Mouse (Mus musculus) forebrain, postnatal 0 days (tissue): ENCODE data around the gene Necab3. TPM values are rescaled to one million over a fixed set of nuclear protein-coding genes. Genes with fewer than 3 reads are reported as not detected.

Experiments used
- ATAC-seq: fragments of 200-750 bp; cut with Nextera tagmentation; 2 replicates; pipeline ENCODE4 v1.8.0; 2017; ENCODE audit warnings: mild to moderate bottlenecking, moderate library complexity
- DNase-seq: peaks from one replicate; pipeline ENCODE4 v3.0.0-alpha.2; 2015
- H3K27ac ChIP-seq: fragments of 300-500 bp; sonication (generic); 2 replicates; pipeline ENCODE4 v1.5.1; 2014; ENCODE audit warnings: low read depth, mild to moderate bottlenecking, antibody characterized with exemption, low read length, moderate library complexity, mixed read lengths
- H3K27me3 ChIP-seq: fragments of 300-500 bp; sonication (generic); 2 replicates; pipeline ENCODE4 v1.6.1; 2014; ENCODE audit warnings: mild to moderate bottlenecking, low read length, mixed read lengths; ENCODE audit not compliant: insufficient read depth
- H3K36me3 ChIP-seq: fragments of 300-500 bp; sonication (generic); 2 replicates; pipeline ENCODE4 v1.6.1; 2014; ENCODE audit warnings: mild to moderate bottlenecking, moderate library complexity; ENCODE audit not compliant: insufficient read depth
- H3K4me1 ChIP-seq: fragments of 300-500 bp; sonication (generic); 2 replicates; pipeline ENCODE4 v1.6.1; 2014; ENCODE audit warnings: antibody characterized with exemption; ENCODE audit not compliant: insufficient read depth
- H3K4me2 ChIP-seq: fragments of 300-500 bp; sonication (generic); 2 replicates; pipeline ENCODE4 v1.6.1; 2014; ENCODE audit warnings: low read depth, mild to moderate bottlenecking, moderate library complexity
- H3K4me3 ChIP-seq: fragments of 300-500 bp; sonication (generic); 2 replicates; pipeline ENCODE4 v1.5.1; 2014; ENCODE audit warnings: low read depth, low read length, mixed read lengths
- H3K9ac ChIP-seq: fragments of 300-500 bp; sonication (generic); 2 replicates; pipeline ENCODE4 v1.6.1; 2014; ENCODE audit warnings: mild to moderate bottlenecking
- H3K9me3 ChIP-seq: fragments of 300-500 bp; sonication (generic); 2 replicates; pipeline ENCODE4 v1.6.1; 2016; ENCODE audit warnings: low read length
- CTCF ChIP-seq: sonication (generic); IDR thresholded peaks from 2 replicates; pipeline ENCODE4 v1.5.1; 2016; ENCODE audit warnings: antibody characterized with exemption, control low read depth, low read depth
- WGBS: fragments of 180-500 bp; shearing (Covaris S2); extraction: QIAGEN DNeasy Blood & Tissue Kit; methylation state at CpG from one replicate; pipeline ENCODE4 v1.1.7; 2014; 5-methylcytosine and 5-hydroxymethylcytosine counted together
- polyA plus RNA-seq: library from polyadenylated mRNA; unstranded; fragments of >200 nt; fragmentation: Nextera tagmentation; extraction: Ambion mirVana; gene quantifications from 2 replicates; pipeline ENCODE4 v1.2.1, GENCODE M21; 2015
- total RNA-seq: library from RNA; depleted of rRNA; stranded (reverse); fragments of >200 nt; gene quantifications from 2 replicates; pipeline ENCODE4 v1.2.3, GENCODE M21; 2014

Gene Necab3
- total and polyA plus RNA-seq, 2 experiments from 2014 or later, result 14.5 to 17.2 TPM

GRCm38 (mm10) chr2:154552424-154552907 is 6.2 kb downstream of the Necab3 start:
- 11% methylated on average over 27 of the region's 27 CpGs for WGBS
- DNase-seq (peak; percentile 80), ATAC-seq (peak; percentile 80)
- H3K4me2 ChIP-seq, result peak overlapping the region; percentile 43
- 0 out of 2 replicates have a peak overlapping the region, but pooled peaks have one; percentile 5 for H3K4me3 ChIP-seq
- peaks cover 21% of the 10 kb centered on the region for H3K4me1 ChIP-seq
- H3K9ac ChIP-seq, result no peak overlapping the region; the same call in 1 of the 2 replicates
- H3K27me3 ChIP-seq, result no peaks in the 10 kb centered on the region
- no peak overlapping the region for H3K27ac ChIP-seq
- peak; percentile 75 for TF ChIP-seq CTCF
- H3K9me3 ChIP-seq, result no peaks in the 10 kb centered on the region
- no peaks in the 10 kb centered on the region for H3K36me3 ChIP-seq

- Histone ChIP-seq H3K27me3 (no peaks in the 10 kb centered on the region), H3K4me3 (no peak overlapping the region), H3K9me3 (no peaks in the 10 kb centered on the region), H3K9ac (no peak overlapping the region; the same call in 1 of the 2 replicates), H3K27ac (0 out of 2 replicates have a peak overlapping the region, but pooled peaks have one; percentile 15), H3K4me1 (peaks cover 16% of the 10 kb centered on the region), H3K36me3 (no peaks in the 10 kb centered on the region), H3K4me2 (peak overlapping the region; percentile 43)
- TF ChIP-seq CTCF, result no peak
- DNase-seq (no peak), ATAC-seq (no peak; the same call in 1 of the 2 replicates)
- WGBS, result 39% methylated on average over 21 of the region's 21 CpGs
These were observed 6.8 kb downstream of the Necab3 start for GRCm38 (mm10) chr2:154551927-154552326.

GRCm38 (mm10) chr2:154551476-154551875 is 7.2 kb downstream of the Necab3 start, which contains the start of gene Actl10:
Gene Actl10 (plus strand): TSS chr2:154551776.
- H3K36me3 ChIP-seq, result no peaks in the 10 kb centered on the region
- TF ChIP-seq CTCF, result no peak
- DNase-seq (no peak), ATAC-seq (no peak)
- H3K27me3 ChIP-seq, result no peaks in the 10 kb centered on the region
- H3K4me2 ChIP-seq, result peak within 1 kb of the TSS; percentile 43
- no peaks in the 10 kb centered on the region for H3K9me3 ChIP-seq
- WGBS, result 87% methylated on average over 4 of the region's 4 CpGs
- 0 out of 2 replicates have a peak within 1 kb of the TSS, but pooled peaks have one; percentile 15 for H3K27ac ChIP-seq
- no peak within 1 kb of the TSS; the same call in 1 of the 2 replicates for H3K9ac ChIP-seq
- H3K4me3 ChIP-seq, result 0 out of 2 replicates have a peak within 1 kb of the TSS, but pooled peaks have one; percentile 5
- peaks cover 16% of the 10 kb centered on the region; the same call in 1 of the 2 replicates for H3K4me1 ChIP-seq

GRCm38 (mm10) chr2:154550937-154551336 is 7.8 kb downstream of the Necab3 start:
- H3K4me2 ChIP-seq, result no peak overlapping the region
- DNase-seq (no peak), ATAC-seq (no peak)
- H3K36me3 ChIP-seq, result no peaks in the 10 kb centered on the region
- no peaks in the 10 kb centered on the region for H3K27me3 ChIP-seq
- H3K9ac ChIP-seq, result no peak overlapping the region
- no peaks in the 10 kb centered on the region for H3K9me3 ChIP-seq
- no peak overlapping the region for H3K27ac ChIP-seq
- peaks cover 16% of the 10 kb centered on the region; the same call in 1 of the 2 replicates for H3K4me1 ChIP-seq
- TF ChIP-seq CTCF, result no peak
- H3K4me3 ChIP-seq, result no peak overlapping the region
- WGBS, result 69% methylated on average over 2 of the region's 2 CpGs

GRCm38 (mm10) chr2:154549886-154550189 is 8.9 kb downstream of the Necab3 start:
- 15% methylated on average over 20 of the region's 20 CpGs for WGBS
- peak overlapping the region; percentile 35 for H3K4me3 ChIP-seq
- peak overlapping the region; percentile 51 for H3K9ac ChIP-seq
- DNase-seq (no peak), ATAC-seq (no peak)
- H3K27ac ChIP-seq, result no peak overlapping the region
- no peaks in the 10 kb centered on the region for H3K36me3 ChIP-seq
- no peaks in the 10 kb centered on the region for H3K27me3 ChIP-seq
- H3K4me1 ChIP-seq, result peaks cover 16% of the 10 kb centered on the region; the same call in 1 of the 2 replicates
- peak overlapping the region; percentile 84 for H3K4me2 ChIP-seq
- TF ChIP-seq CTCF, result peak; percentile 46
- no peaks in the 10 kb centered on the region for H3K9me3 ChIP-seq

- Histone ChIP-seq H3K4me1 (peaks cover 16% of the 10 kb centered on the region; the same call in 1 of the 2 replicates), H3K4me3 (peak overlapping the region; percentile 35), H3K4me2 (peak overlapping the region; percentile 84), H3K9me3 (no peaks in the 10 kb centered on the region), H3K27me3 (no peaks in the 10 kb centered on the region), H3K36me3 (no peaks in the 10 kb centered on the region), H3K27ac (0 out of 2 replicates have a peak overlapping the region, but pooled peaks have one; percentile 15), H3K9ac (peak overlapping the region; percentile 51)
- ATAC-seq (peak; percentile 61), DNase-seq (peak; percentile 78)
- WGBS, result 8% methylated on average over 48 of the region's 48 CpGs
- TF ChIP-seq CTCF, result no peak
These were observed 9.4 kb downstream of the Necab3 start for GRCm38 (mm10) chr2:154549127-154549885.

- H3K4me2 ChIP-seq, result no peak overlapping the region
- no peak overlapping the region for H3K9ac ChIP-seq
- H3K36me3 ChIP-seq, result no peaks in the 10 kb centered on the region
- no peak overlapping the region for H3K27ac ChIP-seq
- ATAC-seq, result no peak
- H3K4me1 ChIP-seq, result peaks cover 16% of the 10 kb centered on the region; the same call in 1 of the 2 replicates
- TF ChIP-seq CTCF, result no peak
- no peaks in the 10 kb centered on the region for H3K27me3 ChIP-seq
- 53% methylated on average over 3 of the region's 3 CpGs for WGBS
- no peaks in the 10 kb centered on the region for H3K9me3 ChIP-seq
- no peak for DNase-seq
- H3K4me3 ChIP-seq, result no peak overlapping the region
These were observed 10.0 kb downstream of the Necab3 start for GRCm38 (mm10) chr2:154548688-154549087.
